Mouse (Mus musculus) Muller cell, postnatal 12 days (primary cell): Measurements from ENCODE around the gene Ctdsp1.

Experiments
- DNase-seq: peaks from one replicate; pipeline ENCODE4 v3.0.0-alpha.2; 2015; ENCODE audit errors: inconsistent ontology term

Gene Ctdsp1

DNA sequence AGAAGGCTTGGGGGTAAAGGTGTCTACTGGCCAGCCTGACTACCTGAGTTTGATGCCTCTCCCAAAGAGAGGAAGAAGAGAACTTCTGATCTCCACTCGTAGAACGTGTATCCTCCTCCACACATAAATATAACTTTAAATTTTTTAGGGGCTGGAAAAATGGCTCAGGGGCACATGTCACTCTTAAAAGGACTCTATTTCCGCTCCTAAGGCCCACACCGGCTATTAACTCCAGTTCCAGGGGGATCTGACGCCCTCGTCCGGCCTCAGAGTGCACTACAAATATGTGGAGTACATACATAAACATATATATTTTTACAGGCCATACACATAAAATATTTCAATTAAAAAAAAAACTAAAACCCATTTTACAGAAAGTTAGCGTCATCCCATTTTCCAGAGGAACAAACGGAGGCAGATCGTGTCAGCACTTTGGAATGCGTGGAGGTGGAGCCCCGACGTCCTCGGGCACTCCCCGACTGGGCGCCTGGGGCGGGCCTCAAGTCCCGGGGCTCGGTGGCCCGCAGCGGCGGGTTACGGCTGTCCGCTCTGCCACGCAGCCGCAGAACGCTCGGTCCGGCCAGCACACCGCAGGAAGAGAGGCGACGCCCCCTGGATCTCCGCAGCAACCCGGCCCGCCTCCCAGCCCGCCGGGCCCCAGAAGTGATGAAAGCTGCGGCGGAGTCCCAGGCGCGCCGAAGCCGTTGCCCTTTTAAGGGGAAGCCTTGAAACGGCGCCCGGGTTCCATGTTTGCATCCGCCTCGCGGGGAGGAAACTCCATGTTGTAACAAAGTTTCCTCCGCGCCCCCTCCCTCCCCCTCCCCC lies at the start of gene Ctdsp1:
Ctdsp1 (plus strand) TSS at position 586 of the 825 bp plus-strand sequence.
- DNase-seq, result peak; percentile 99

DNA sequence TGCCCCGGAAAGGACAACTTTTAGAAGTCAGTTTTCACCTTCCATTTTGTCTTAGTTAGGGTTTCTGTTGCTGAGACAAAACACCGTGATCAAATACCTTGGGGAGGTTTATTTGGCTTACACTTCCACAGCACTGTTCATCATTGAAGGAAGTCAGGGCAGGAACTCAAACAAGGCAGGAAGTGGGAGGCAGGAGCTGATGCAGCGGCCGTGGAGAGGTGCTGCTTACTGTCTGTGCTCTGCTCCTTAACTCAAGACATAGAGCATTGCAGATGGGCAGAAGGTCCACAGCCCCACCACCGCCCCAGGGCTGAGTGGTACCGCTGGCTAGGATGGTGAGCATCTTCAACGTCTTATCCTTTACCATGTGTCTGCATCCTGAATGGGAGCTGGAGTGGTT lies 49.4 kb upstream of the Ctdsp1 start:
- no peak for DNase-seq

GRCm38 (mm10) chr1:74342308-74342707 lies 49.0 kb upstream of the Ctdsp1 start:
- no peak for DNase-seq

GRCm38 (mm10) chr1:74343161-74343560 lies 48.1 kb upstream of the Ctdsp1 start:
- no peak for DNase-seq

DNA sequence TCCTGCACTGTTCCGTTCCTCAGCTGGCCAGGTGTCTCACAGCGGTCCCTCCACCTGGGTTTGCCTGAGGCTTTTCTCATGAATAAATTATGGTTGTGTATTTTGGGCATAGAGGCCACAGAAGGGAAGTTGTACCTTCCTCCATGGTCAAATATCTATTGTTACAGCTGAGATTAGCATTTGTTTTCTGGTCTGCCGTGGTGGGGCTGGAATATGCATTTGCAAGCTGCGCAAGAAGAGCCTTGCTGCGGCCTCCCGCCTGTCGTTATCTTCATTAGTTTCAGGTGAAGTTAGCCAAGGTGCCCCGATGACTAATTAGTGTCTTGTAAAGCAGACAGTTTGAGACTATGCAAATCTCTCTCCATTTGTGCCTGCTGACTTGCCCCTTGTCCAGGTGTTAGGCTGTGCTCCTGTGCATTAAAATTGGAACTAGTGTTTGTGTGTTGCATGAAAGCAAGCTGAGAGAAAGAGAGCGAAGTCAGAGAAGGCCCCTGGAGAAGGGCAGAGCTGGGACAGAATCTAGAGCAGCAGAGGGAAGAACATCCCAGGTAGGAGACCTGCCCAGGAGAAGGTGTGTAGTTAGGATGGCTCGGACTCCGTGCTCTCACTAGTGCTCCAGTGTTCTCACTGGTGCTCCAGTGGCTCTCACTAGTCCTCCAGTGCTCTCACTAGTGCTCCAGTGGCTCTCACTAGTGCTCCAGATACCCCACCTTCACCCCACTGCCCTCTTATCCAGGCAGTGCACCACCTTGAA lies 47.0 kb upstream of the Ctdsp1 start:
- no peak for DNase-seq

DNA sequence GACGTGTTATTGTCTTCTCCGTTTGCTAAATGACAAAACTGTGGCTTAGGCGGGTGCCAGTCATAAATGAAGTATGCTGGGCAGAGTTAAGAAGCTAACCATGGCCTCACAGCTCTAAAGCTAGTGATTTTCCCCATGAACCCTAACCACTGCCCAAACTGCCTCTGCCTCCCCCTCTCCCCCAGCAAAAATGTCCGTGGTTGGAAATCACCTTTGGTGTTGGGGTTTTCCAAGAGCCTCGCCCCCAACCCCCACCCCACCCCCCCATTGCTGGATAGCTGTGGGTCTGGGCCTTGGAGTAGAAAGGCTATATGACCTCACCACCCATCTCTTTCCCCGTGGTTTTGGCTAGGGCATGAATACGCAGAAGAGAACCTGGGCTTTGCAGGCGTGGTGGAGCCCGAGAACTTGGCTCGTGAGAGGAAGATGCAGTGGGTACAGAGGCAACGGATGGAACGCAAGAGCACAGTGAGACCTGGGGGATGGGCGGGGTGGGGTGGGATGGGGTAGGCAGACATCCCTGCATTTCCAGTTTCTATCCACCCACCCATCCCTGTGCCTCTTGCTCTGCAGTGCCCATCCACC lies 40.0 kb upstream of the Ctdsp1 start:
- no peak for DNase-seq

- no peak for DNase-seq
Observed at GRCm38 (mm10) chr1:74352532-74353096, 38.7 kb upstream of the Ctdsp1 start.

GRCm38 (mm10) chr1:74353453-74354229 lies 37.7 kb upstream of the Ctdsp1 start:
- DNase-seq, result no peak

DNA sequence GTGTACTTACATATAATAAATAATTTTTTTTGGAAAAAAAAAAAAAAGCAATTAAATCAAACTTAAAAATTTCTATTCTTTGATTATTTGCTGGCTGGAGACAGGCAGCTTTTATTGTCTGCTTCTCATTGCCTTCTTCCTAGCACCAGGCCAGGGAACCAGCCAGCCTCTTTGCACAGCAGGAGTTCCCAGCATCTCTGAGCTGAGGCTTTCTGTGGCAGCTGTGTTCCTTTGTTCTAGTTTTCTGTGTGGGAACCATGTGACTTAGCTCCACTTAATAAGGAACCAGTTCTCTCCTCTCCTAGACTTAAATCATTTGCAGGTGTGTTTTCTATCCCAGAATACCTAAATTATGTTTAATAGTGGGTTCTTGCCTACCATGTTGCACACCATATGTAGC lies 33.8 kb upstream of the Ctdsp1 start:
- DNase-seq, result no peak

DNA sequence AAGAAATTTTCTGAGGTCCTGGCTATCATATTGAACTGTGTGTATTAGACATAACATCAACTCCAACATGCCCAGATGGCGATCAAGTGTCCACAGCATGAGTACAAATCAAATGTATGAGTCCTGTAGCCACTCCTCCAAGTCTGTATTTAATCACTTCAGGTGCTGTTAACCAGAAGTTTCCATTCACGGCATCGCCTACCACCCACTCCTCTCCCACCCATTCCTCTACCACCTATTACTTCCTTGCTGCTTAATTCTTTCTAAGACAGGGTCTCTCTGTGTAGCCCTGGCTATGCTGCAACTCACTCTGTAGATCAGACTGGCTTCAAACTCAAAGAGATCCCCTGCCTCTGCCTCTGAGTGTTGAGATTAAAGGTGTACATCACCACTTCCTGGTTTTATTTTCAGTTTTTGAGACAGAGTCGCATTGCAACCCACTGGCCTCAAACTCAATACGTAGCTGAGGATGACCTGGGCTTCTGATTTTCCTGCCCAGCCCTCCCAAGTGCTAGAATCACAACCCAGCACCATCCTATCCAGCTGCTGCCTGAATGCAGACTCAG lies 31.3 kb upstream of the Ctdsp1 start:
- no peak for DNase-seq

DNA sequence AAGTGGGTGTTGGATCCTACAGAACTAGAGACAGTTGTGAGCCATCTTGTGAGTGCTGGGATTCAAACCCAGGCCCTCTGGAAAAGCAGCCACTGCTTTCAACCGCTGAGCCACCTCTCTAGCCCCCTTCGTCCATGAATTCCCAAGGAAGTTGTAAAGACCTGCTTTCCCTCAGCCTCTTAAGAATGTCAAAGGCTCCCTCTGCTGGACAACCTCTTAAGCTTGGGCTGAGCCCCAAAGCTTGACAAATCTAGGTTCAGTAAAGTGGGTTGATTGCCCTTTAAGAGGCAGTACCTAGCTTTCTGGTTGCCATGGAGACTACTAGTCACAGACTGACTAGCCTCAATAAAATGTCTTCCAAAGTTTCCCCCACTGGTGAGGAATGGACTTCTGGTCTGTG lies 29.5 kb upstream of the Ctdsp1 start, which contains the start of gene Catip:
Catip (plus strand) TSS at position 297 of the 400 bp plus-strand sequence.
- peak; percentile 84 for DNase-seq

DNA sequence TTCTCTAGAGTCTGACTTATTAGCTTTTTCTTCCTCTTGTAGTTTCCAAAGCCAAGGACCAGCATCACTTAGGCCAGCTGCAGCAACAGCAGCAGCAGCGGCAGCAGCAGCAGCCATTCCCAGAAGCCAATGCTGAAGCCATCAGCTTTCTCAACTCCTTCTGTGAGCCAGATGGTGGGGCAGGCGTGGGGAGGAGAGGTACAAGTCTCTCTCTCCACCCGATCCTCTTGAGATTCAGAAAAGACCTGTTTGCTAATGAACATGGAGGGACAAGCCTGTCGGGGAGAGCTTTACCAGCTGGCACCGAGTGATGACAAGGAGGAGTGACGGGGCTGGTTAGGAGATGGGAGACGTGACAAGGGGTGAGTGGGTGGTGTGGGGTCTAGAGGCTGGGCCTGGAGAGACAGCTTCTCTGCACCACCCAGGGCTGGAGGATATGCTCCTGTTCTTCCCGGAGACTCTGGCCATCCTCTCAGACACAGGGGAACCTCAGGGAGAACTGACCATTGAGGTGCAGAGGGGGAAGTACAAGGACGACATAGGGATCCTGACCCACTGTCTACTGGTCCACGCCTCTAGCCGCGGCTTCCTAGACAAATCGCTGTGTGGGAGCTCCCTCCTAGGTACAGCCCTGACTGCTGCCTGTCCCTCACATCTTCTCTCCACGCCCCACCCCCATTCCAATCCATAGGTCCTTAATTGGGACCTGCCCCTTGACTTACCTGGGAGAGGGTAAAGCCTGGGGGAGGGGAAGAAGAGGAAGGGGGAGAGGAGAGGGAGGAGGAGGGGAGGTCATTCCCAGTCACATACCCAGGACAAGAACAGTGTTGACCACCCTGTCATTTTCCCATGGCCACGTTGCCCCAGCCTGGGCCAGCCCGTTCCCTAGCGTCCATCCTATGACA lies 28.7 kb upstream of the Ctdsp1 start:
- DNase-seq, result no peak

- no peak for DNase-seq
Observed at GRCm38 (mm10) chr1:74363437-74363836, 27.9 kb upstream of the Ctdsp1 start.

GRCm38 (mm10) chr1:74364270-74364669 lies 27.0 kb upstream of the Ctdsp1 start:
- DNase-seq, result no peak

GRCm38 (mm10) chr1:74367886-74368645 lies 23.2 kb upstream of the Ctdsp1 start:
- peak; percentile 64 for DNase-seq

- no peak for DNase-seq
Observed at GRCm38 (mm10) chr1:74370040-74370439, 21.3 kb upstream of the Ctdsp1 start.

DNA sequence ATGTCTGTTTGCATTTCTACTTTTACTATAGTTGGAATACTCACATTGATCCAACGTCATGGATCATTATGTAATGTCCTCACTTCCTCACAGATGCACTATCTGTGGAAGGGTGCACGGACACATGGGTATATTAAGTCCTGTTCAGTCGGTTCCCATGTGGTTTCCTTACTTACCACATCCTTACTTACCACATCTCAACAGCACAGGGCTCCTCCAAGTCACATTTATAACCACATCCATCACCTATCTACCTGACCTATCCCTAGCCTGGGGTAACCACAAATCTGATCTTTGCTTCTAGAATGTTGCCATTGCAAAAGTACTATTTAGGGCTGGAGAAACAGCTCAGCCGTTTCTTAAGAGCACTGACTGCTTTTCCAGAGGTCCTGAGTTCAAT lies 17.9 kb upstream of the Ctdsp1 start:
- no peak for DNase-seq

DNA sequence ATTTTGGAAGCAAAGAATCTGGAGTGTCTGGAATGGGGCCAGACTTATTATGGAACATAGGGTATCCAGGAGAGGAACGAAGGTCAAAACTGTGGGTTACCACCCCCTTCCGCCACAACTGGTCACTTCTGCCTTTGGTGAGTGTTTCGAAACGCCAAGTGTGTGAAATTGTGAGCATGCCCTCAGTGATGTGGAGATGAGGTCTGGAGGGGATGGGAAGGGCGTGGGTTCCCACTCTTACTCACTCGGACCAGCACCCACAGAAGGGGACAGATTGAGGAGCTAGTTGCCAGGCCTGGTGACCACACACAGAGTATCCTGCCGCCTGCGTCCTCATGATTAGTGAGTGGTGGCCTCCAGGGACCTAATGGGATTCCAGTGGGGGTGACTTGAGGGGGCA lies 16.3 kb upstream of the Ctdsp1 start, which contains the start of gene Slc11a1:
Slc11a1 (plus strand) TSS at position 216 of the 400 bp plus-strand sequence.
- DNase-seq, result no peak

- DNase-seq, result no peak
Observed at GRCm38 (mm10) chr1:74375561-74375960, 15.7 kb upstream of the Ctdsp1 start.
